Mouse (Mus musculus) midbrain, embryonic 15.5 days (tissue): ENCODE data around the gene Tpte. TPM values are rescaled to one million over a fixed set of nuclear protein-coding genes. Genes with fewer than 3 reads are reported as not detected.

Source experiments
- ATAC-seq: fragments of 200-750 bp; cut with Nextera tagmentation; replicated peaks from 2 replicates; pipeline ENCODE4 v1.8.0; 2017; ENCODE audit warnings: moderate TSS enrichment
- H3K27ac ChIP-seq: fragments of 300-500 bp; sonication (generic); 2 replicates; pipeline ENCODE4 v1.5.1; 2015; ENCODE audit warnings: mild to moderate bottlenecking, inconsistent platforms
- H3K27me3 ChIP-seq: fragments of 300-500 bp; sonication (generic); replicated peaks from 2 replicates; pipeline ENCODE4 v1.6.1; 2015; ENCODE audit warnings: inconsistent platforms
- H3K36me3 ChIP-seq: fragments of 300-500 bp; sonication (generic); replicated peaks from 2 replicates; pipeline ENCODE4 v1.6.1; 2015; ENCODE audit warnings: inconsistent platforms
- H3K4me1 ChIP-seq: fragments of 300-500 bp; sonication (generic); 2 replicates; pipeline ENCODE4 v1.6.1; 2015; ENCODE audit warnings: inconsistent platforms
- H3K4me2 ChIP-seq: fragments of 300-500 bp; sonication (generic); 2 replicates; pipeline ENCODE4 v1.6.1; 2015; ENCODE audit warnings: inconsistent platforms, mild to moderate bottlenecking, moderate library complexity
- H3K4me3 ChIP-seq: fragments of 300-500 bp; sonication (generic); 2 replicates; pipeline ENCODE4 v1.5.1; 2015; ENCODE audit warnings: mild to moderate bottlenecking, inconsistent platforms
- H3K9ac ChIP-seq: fragments of 300-500 bp; sonication (generic); 2 replicates; pipeline ENCODE4 v1.6.1; 2015; ENCODE audit warnings: mild to moderate bottlenecking, inconsistent platforms
- H3K9me3 ChIP-seq: fragments of 300-500 bp; sonication (generic); 2 replicates; pipeline ENCODE4 v1.6.1; 2016; ENCODE audit warnings: inconsistent platforms
- WGBS: fragments of 180-500 bp; shearing (Covaris S2); methylation state at CpG from one replicate; pipeline ENCODE4 v1.1.7; 2015; ENCODE audit warnings: mixed read lengths; 5-methylcytosine and 5-hydroxymethylcytosine counted together
- polyA plus RNA-seq: library from polyadenylated mRNA; unstranded; fragments of >200 nt; fragmentation: Nextera tagmentation; extraction: Ambion mirVana; gene quantifications from 2 replicates; pipeline ENCODE4 v1.2.1, GENCODE M21; 2015

Tpte gene
- polyA plus RNA-seq, 1 experiment from 2014 or later = not detected

DNA sequence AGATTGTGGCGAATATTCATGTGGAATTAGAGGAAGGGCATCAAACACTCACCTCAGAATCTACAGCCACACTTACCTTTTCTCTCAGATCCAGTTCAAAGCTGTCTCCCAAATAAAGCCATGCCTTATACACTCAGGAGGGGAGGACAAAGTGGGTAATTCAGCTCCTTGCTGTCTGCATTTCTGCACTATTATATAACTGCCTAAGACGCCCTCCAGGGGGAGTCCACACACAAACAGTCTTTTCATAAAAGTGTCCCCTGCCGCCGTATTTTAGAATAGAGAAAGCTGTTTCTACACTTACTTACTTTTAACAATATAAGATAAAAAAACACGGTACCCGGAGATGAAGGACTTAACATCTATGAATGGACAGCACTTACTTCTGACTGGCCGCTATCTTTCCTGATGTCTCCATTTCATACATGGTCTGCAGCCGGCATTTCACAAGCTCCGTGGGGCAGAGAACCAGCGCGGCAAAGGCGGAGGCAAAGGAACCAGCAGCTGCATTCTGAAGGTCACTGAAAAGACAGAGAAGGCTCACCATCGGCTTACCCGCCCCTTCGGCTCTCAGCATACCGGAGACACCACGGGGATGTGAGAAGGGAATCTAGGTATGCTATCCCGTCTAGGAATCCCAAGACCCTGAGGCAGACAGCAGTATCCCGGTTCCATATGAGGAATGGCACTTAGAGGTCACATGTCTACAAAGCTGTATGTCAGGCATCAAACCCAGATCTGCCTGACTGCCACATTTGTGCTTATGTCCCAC lies 99.8 kb downstream of the Tpte start:
- H3K4me2 ChIP-seq = no peak overlapping the region
- no peaks in the 10 kb centered on the region for H3K4me1 ChIP-seq
- no peak overlapping the region for H3K27ac ChIP-seq
- H3K27me3 ChIP-seq = no peaks in the 10 kb centered on the region
- no peaks in the 10 kb centered on the region for H3K36me3 ChIP-seq
- H3K4me3 ChIP-seq = no peak overlapping the region
- no peak for ATAC-seq
- H3K9me3 ChIP-seq = no peaks in the 10 kb centered on the region
- WGBS = 84% methylated on average over 19 of the region's 19 CpGs
- H3K9ac ChIP-seq = no peak overlapping the region

DNA sequence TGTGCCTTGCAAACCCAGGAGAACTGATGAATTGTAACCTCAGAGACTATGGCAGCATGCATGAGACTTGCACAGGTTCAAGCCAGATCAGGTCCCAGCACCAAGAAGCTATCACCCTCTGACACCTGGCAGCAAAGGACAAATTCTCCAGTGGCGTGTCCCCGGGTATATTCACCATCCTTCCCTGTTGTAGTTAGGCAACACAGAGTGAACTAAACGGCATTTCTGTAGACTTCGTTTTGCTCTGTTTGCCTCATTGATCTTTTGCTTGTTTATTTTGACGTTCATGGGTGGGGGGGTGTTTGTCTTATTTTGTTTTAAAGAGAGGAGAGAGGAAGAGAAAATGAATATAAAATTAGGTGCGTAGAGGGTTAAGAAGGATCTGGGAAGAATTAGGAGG lies 101.9 kb downstream of the Tpte start:
- Histone ChIP-seq H3K9me3 (no peaks in the 10 kb centered on the region), H3K4me1 (no peaks in the 10 kb centered on the region), H3K4me2 (no peak overlapping the region), H3K27ac (no peak overlapping the region), H3K36me3 (0 out of 2 replicates have a peak, but pooled peaks cover 4% of the 10 kb centered on the region), H3K27me3 (no peaks in the 10 kb centered on the region), H3K9ac (no peak overlapping the region), H3K4me3 (no peak overlapping the region)
- no peak for ATAC-seq
- 88% methylated on average over 6 of the region's 6 CpGs for whole genome bisulfite sequencing

DNA sequence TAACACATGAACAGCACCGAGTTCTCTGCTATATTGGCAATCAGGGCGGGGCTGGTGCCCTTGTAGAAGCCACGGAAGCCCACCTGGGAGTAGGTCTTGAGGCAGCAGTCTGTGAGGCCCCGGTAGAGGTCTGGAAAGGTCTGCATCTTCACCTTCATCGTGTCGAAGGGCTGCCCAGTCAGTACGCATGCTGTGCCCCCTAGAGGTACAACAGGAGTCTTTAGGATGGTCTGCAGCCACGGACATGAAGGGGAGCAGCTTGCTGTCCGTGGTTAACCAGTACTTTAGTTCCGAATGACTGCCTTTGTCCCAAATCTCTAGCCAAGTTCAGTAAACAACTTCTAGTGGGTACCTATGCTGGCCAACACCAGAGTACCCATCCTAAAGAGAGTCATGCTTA lies 106.6 kb downstream of the Tpte start:
- Histone ChIP-seq H3K27me3 (no peaks in the 10 kb centered on the region), H3K4me2 (no peak overlapping the region), H3K27ac (no peak overlapping the region), H3K9ac (no peak overlapping the region), H3K4me1 (no peaks in the 10 kb centered on the region), H3K9me3 (no peaks in the 10 kb centered on the region), H3K36me3 (0 out of 2 replicates have a peak, but pooled peaks cover 4% of the 10 kb centered on the region), H3K4me3 (no peak overlapping the region)
- ATAC-seq = no peak
- 85% methylated on average over 10 of the region's 10 CpGs for WGBS

DNA sequence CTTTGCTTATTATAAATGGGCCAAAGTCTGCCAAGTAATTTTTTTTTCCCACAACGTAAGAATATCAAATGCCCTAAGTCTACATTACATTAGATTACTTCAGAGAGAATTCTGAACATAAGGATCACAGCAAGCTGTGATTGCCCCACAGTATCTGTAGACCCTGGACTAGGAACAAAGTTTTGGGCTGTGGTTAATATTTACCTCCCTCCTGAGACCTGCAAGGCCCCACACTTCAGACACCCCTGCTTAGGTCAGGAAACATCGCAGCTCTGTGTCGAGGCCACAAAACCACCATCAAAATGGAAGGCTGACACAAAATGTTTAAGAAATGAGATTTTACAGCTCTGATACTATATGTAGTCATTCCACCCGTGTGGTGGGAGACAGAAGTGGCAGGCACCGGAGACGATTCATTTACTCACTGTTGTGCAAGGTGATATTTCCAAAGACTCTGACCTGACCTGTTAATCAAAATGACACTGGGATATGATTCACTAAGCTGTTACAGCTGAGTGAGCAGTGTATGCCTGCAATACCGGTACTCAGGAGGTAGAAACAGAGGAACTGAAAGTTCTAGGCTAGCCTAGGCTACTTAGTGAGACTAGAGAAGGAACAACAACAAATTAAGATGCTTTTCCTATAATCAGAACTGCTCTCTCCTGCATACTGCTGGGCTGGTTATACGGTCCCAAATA lies 107.7 kb downstream of the Tpte start:
- H3K4me2 ChIP-seq = no peak overlapping the region
- 0 out of 2 replicates have a peak, but pooled peaks cover 4% of the 10 kb centered on the region for H3K36me3 ChIP-seq
- H3K4me1 ChIP-seq = no peaks in the 10 kb centered on the region
- no peak overlapping the region for H3K4me3 ChIP-seq
- 90% methylated on average over 8 of the region's 8 CpGs for WGBS
- no peaks in the 10 kb centered on the region for H3K9me3 ChIP-seq
- no peak overlapping the region for H3K27ac ChIP-seq
- H3K27me3 ChIP-seq = no peaks in the 10 kb centered on the region
- no peak for ATAC-seq
- H3K9ac ChIP-seq = no peak overlapping the region

DNA sequence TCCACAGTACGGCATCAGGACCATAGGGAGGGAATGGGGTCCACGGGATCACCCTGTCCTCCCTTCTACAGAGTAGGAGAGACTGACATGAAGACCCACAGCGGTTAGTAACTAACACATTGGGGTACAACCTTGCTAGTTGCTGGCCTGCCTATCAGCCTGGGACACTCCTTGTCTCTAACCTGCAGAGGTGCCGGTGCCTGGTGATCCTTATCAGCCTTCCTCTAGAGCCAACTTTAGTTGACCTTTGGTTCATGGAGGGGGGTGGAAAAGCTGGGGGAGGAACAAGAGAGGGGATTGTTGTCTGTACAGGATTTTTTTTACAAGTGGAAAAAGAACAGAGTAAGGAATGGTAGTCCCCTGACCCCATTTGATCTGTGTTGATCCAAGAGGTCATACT lies 111.2 kb downstream of the Tpte start:
- Histone ChIP-seq H3K4me3 (no peak overlapping the region), H3K4me1 (peaks cover 13% of the 10 kb centered on the region), H3K36me3 (no peaks in the 10 kb centered on the region), H3K9me3 (no peaks in the 10 kb centered on the region), H3K27me3 (0 out of 2 replicates have a peak, but pooled peaks cover 3% of the 10 kb centered on the region), H3K4me2 (no peak overlapping the region), H3K9ac (no peak overlapping the region), H3K27ac (no peak overlapping the region)
- WGBS = 88% methylated on average over 4 of the region's 4 CpGs
- ATAC-seq = no peak

DNA sequence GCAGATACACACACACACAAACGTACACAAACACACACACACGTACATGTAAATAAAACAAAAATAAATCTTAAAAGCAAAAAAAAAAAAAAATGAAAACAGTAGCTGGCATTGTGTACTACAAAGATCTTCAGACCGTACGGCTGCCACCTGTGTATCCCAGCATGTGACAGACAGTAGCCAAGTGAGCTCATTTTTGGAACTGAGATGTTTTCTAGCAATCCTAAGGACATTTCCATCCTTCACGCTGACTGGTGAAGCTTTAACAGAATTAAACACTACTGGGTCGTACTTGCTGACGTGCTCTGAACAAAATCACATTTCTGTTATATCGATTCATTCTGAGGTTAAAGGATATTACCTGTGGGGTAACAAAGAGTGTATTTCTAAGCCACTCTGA lies 112.0 kb downstream of the Tpte start:
- ATAC-seq = no peak
- Histone ChIP-seq H3K4me2 (no peak overlapping the region), H3K36me3 (no peaks in the 10 kb centered on the region), H3K27me3 (0 out of 2 replicates have a peak, but pooled peaks cover 3% of the 10 kb centered on the region), H3K9me3 (no peaks in the 10 kb centered on the region), H3K27ac (no peak overlapping the region), H3K4me1 (peaks cover 13% of the 10 kb centered on the region), H3K9ac (no peak overlapping the region), H3K4me3 (no peak overlapping the region)
- 98% methylated on average over 8 of the region's 8 CpGs for WGBS

DNA sequence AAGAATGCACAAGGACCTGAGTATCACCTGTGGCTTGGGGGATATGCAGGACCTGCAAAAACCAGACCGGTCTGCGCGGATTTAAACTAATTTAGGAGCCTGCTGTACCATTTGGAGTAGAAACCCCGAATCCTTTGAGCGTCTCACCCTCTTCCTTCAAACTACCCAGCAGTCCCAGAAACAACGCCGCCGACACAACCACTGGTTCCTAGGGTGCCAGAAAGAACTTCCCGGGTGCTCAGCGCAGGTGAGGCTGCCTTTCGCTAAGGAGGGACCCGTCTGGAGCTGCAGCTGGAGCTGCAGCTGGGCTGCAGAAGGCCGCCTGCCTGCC lies 114.5 kb downstream of the Tpte start:
- no peak for ATAC-seq
- WGBS = 2% methylated on average over 13 of the region's 13 CpGs
- Histone ChIP-seq H3K27ac (peak overlapping the region; percentile 88), H3K9me3 (no peaks in the 10 kb centered on the region), H3K36me3 (no peaks in the 10 kb centered on the region), H3K4me1 (peaks cover 13% of the 10 kb centered on the region), H3K4me2 (peak overlapping the region; percentile 75), H3K27me3 (0 out of 2 replicates have a peak, but pooled peaks cover 3% of the 10 kb centered on the region), H3K4me3 (peak overlapping the region; percentile 76), H3K9ac (peak overlapping the region; percentile 63)

DNA sequence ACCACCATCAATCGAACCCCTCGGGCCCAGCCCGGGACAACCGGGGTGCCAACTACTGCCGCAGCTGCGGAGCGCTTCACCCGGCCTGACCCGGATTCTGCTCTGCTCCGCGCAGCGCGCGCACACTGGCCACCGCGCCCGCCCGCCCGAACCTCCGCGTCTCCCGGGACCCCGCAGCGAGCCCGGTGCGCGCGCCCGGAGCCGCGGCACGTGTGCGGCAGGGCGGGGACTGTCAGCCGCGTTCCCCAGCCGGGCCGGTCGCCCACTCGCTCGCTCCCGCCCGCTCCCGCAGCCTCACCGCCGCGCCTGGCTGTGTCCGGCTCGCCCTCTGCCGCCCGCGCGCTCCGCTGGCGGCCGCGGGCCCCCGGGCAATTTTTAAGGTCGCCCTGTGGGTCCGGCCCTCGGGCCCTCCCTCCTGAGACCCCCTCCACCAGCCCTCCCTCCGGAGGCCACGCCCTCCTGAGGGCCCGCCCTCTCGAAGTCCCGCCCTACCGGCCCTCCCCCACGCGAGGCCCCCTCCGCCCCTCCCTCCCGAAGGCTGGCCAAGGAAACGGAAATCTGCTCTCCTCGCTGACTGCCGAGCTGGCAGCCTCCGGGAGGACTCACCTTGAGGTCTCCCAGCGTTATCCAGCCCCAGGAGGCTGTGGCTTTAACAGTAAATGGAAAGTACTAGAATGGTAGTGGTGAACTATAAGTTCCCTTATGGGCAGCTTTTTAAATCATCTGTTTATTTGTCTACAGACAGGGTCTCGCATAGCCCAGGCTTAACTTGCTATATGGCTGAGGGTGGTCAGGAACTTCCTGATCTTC lies 115.1 kb downstream of the Tpte start, which contains the start of gene Slc25a15:
TSS of gene Slc25a15 (minus strand) at position 456 of the 810 bp plus-strand sequence.
- H3K9me3 ChIP-seq = no peaks in the 10 kb centered on the region
- peak within 1 kb of the TSS; percentile 76 for H3K4me3 ChIP-seq
- H3K4me2 ChIP-seq = peak within 1 kb of the TSS; percentile 75
- no peaks in the 10 kb centered on the region for H3K36me3 ChIP-seq
- peaks cover 13% of the 10 kb centered on the region for H3K4me1 ChIP-seq
- H3K27me3 ChIP-seq = 0 out of 2 replicates have a peak, but pooled peaks cover 3% of the 10 kb centered on the region
- under 1% methylated on average over 75 of the region's 77 CpGs for WGBS
- peak; percentile 94 for ATAC-seq
- peak within 1 kb of the TSS; percentile 88 for H3K27ac ChIP-seq
- peak within 1 kb of the TSS; percentile 63 for H3K9ac ChIP-seq

DNA sequence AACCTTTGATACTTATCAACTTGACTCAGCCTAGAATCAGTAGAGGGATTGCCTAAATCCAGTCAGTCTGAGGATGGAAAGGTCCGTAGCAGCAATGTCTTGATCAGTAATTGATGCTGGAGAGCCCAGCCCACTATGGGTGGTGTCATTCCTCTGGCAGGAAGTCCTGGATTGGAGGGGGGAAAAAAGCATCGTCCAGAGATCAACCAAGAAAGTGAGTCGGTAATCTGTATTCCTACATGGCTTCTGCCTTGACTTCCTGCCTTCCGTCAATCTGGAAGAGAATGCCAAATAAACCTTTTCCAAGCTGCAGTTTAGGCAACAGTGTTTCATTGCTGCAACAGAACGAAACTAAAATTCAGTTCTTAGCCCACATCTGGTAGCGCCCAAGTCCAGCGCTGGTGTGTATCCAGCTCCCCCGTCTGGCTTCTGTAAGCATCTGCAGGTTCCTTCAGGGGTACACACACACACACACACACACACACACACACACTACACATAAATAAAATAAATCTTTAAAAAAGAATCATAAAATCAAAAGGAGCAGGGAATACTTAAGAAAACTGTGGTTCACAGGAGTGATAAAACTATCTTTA lies 116.1 kb downstream of the Tpte start:
- peak overlapping the region; percentile 88 for H3K27ac ChIP-seq
- H3K36me3 ChIP-seq = no peaks in the 10 kb centered on the region
- H3K4me1 ChIP-seq = peaks cover 13% of the 10 kb centered on the region
- H3K9me3 ChIP-seq = no peaks in the 10 kb centered on the region
- no peak for ATAC-seq
- peak overlapping the region; percentile 75 for H3K4me2 ChIP-seq
- WGBS = 85% methylated on average over 8 of the region's 8 CpGs
- H3K4me3 ChIP-seq = peak overlapping the region; percentile 76
- H3K27me3 ChIP-seq = 0 out of 2 replicates have a peak, but pooled peaks cover 3% of the 10 kb centered on the region
- peak overlapping the region; percentile 63 for H3K9ac ChIP-seq

DNA sequence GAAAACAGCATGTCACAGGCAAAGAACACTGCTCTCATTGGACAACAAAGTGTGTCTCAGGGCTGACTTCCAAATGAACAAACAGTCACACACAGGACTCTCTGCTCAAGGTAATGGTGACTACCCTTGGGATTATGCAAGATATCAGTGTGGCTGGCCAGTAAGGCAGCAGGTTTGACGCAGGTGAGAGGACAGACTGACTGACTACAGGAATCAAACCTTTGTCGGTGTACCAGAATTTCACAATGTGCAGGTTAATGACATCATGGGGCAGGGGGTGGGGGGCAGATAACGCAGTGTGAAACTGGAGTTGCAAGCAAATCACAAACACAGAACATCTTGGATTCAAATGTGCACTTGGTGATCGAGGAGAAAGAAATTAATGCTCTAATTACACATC lies 117.4 kb downstream of the Tpte start:
- Histone ChIP-seq H3K27me3 (0 out of 2 replicates have a peak, but pooled peaks cover 3% of the 10 kb centered on the region), H3K27ac (no peak overlapping the region), H3K4me2 (no peak overlapping the region), H3K4me1 (peaks cover 13% of the 10 kb centered on the region), H3K4me3 (no peak overlapping the region), H3K9ac (no peak overlapping the region), H3K9me3 (no peaks in the 10 kb centered on the region), H3K36me3 (no peaks in the 10 kb centered on the region)
- 87% methylated on average over 4 of the region's 4 CpGs for WGBS
- no peak for ATAC-seq

DNA sequence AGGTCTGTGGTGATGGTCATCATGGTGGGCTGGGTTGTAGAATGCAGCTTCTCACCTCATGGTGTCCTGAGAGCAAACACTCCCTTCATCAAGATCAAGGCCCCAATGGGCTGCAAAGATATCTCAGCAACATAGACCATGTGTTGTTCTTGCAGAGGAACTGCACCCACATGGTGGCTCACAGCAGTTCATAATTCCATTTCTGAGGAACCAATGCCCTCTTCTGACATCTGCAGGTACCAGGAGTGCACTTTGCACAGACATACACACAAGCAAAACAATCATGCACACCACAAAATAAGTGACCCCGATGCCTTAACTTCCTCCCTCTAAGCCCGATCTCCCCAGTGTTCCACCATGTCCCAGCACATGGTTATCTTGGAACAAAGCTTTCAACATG lies 120.0 kb downstream of the Tpte start:
- Histone ChIP-seq H3K4me2 (no peak overlapping the region), H3K9ac (no peak overlapping the region), H3K4me1 (peaks cover 7% of the 10 kb centered on the region), H3K27ac (no peak overlapping the region), H3K27me3 (no peaks in the 10 kb centered on the region), H3K36me3 (no peaks in the 10 kb centered on the region), H3K4me3 (no peak overlapping the region), H3K9me3 (no peaks in the 10 kb centered on the region)
- 89% methylated on average over 2 of the region's 2 CpGs for WGBS
- ATAC-seq = no peak

DNA sequence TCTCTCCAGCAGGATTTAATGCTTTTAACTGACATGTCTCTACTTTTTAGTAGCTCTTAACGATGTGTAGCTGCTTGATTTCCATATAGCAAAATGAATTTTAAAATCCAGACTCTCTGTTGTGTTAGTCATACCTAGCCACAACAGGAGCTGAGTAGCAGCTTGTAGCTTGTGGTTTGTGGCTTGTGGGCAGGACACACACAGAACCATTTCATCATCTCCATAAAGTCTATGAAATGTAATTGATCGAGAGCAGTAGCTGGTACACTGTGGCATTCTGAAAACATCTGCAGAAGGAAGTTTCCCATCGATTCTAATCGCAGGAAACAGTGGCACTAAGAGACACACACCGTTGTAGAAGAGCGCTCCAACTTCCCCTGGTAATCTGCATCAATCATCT lies 122.5 kb downstream of the Tpte start:
- ATAC-seq = no peak
- Histone ChIP-seq H3K36me3 (no peaks in the 10 kb centered on the region), H3K4me3 (no peak overlapping the region), H3K4me2 (no peak overlapping the region), H3K27me3 (no peaks in the 10 kb centered on the region), H3K27ac (no peak overlapping the region), H3K9me3 (no peaks in the 10 kb centered on the region), H3K9ac (no peak overlapping the region), H3K4me1 (peaks cover 4% of the 10 kb centered on the region)
- 78% methylated on average over 6 of the region's 6 CpGs for WGBS
